Mouse (Mus musculus) v-Abl transformed pro-B cells (cell line): Measurements from ENCODE around the gene Hs3st4.

ENCODE experiments used
- in situ Hi-C, 2 experiments: fragments of 400-800 bp; cut with MboI; formaldehyde crosslinking; loops; one replicate each; pipeline ENCODE4 v1.15.1; 2025; ENCODE audit not compliant: unreplicated experiment in 2 of 2

The Hs3st4 gene

GRCm38 (mm10) chr7:123982461-123983038 lies at the start of gene Hs3st4:
TSS of gene Hs3st4 (plus strand) at chr7:123982869.
- in situ Hi-C loops: no loop called here

DNA sequence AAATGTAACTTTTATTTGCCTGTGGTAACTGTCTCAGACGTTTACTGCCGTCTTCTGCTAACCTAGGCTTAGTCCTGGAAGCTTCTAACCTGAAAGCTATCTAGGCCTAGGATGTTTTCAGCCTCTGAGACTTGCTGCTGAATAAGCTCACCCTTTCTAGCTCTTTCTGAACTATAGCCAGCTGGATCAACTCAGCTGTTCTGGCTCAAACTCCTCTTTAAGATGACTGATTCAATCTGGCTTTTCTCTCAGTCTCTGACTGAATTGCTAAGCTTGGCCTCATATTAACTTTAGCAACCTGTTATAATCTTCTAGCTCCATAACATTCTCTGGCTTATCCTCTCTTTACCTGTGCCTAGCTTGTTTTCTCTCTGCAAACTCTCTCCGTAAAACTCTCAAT lies 35.8 kb upstream of the Hs3st4 start:
- in situ Hi-C loops: no loop called here

- in situ Hi-C loops: no loop called here
These were observed 19.6 kb upstream of the Hs3st4 start for GRCm38 (mm10) chr7:123963021-123963420.

- in situ Hi-C loops: no loop called here
These were observed 18.0 kb upstream of the Hs3st4 start for GRCm38 (mm10) chr7:123964559-123965142.

- in situ Hi-C loops: no loop called here
These were observed 17.2 kb upstream of the Hs3st4 start for GRCm38 (mm10) chr7:123965515-123965914.

GRCm38 (mm10) chr7:123975441-123975840 lies 7.2 kb upstream of the Hs3st4 start:
- in situ Hi-C loops: no loop called here

GRCm38 (mm10) chr7:123981435-123981834 lies 1.2 kb upstream of the Hs3st4 start:
- in situ Hi-C loops: no loop called here

DNA sequence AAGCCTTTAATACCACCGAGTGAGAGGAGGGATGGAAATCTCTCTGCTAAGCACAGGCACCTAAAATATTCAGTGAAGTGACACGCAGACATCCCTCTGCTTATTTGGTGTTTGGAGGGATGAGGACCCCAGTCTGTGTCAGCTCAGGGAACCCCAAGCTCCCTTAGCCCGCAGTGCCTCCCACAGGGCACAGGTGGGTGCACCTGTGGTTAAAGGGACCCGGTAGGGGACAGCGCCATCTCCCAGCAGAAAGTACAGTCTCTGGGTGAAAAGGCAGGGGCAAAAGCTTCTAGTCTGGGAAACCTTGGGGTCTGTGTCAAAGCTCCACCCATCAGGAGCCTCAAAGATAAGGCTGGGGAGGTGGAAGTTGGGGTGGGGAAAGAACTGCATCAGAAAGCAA lies 659 bp upstream of the Hs3st4 start:
- in situ Hi-C loops: no loop called here

DNA sequence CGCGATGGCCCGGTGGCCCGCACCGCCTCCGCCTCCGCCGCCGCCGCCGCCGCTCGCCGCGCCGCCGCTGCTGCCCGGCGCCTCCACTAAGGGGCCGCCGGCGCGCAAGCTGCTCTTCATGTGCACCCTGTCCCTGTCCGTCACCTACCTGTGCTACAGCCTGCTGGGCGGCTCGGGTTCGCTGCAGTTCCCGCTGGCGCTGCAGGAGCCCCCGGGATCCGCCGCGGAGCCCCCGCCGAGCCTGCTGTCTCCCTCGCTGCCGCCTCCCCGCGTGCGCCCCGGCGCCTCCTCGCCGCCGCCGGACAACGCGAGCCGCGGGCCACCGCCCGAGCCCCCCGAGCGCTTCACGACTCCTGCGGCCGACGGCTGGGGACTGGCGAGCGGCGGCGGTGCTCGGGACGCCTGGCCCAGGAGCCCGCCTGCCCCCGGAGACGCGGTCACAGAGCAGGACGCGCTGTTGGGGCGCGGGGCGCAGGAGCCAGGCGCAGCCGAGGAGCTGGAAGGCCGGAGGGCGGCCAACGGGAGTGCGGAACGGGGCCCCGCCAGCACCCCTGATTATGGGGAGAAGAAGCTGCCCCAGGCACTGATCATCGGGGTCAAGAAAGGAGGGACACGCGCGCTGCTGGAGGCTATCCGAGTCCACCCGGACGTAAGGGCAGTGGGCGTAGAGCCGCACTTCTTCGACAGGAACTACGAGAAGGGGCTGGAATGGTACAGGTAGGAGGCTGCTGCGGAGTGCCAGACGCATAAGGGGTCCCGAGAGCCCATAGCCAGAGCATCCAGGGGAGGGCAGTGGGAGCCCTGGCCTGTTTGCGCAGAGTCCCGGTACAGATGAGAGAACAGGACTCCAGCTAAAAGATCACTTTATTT lies 743 bp downstream of the Hs3st4 start:
- in situ Hi-C loops: no loop called here

DNA sequence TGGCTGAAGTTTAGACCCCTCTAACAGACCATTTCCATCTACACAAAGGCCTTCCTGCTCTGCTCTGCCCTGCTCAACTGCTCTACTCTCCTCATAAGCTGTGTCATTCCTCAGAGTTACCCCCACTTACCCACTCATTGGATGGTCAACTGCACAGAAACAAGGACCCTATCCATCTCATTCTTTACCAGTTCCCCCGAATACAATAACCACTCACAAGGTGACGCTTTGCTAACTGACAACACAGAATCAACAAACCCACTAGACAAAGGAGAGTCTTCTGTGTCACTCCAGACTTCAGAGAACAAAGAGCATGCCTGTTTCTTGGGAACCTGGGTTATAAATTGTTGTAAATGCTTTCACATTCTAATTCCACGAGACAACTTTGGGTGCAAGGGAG lies 9.5 kb downstream of the Hs3st4 start:
- in situ Hi-C loops: no loop called here

GRCm38 (mm10) chr7:123997266-123997665 lies 14.6 kb downstream of the Hs3st4 start:
- in situ Hi-C loops: no loop called here

DNA sequence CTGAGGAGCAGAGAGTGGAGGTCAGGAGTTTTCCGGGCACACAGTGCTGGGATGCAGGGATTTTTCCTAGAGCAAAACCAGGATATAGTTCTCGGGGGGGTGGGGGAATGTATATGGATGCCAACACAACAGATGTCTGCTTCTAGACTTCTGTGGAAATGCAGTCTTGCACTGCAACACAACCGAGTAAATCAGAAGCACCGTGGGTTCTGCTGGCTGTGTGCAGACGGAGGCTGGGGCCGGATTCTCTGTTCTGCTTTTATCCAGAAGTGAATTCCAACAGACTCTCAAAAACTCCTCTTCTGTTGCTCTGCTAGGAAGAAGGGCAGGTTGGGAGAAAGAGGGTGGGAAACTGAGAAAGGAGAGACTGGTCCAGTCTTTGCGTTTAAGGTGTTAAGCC lies 15.9 kb downstream of the Hs3st4 start:
- in situ Hi-C loops: no loop called here

DNA sequence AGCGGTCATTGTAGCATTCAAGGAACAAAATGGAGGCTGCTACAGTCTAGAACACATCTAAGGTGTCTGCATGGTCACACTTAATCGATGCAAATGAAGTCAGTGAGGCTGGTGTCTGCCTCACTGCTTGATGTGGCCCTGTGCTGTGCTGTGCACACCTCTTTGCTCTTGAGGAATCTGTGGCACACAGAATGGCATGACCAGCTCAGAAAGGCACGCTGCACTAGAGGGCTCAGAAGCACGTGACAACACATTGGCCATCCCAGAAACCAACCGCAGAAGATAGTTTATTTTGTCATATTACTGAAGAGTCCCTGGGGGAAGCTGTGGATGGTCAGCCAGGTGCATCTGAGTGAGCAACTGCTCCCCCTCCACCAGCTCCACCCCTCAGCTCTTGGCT lies 44.2 kb downstream of the Hs3st4 start:
- in situ Hi-C loops: no loop called here

DNA sequence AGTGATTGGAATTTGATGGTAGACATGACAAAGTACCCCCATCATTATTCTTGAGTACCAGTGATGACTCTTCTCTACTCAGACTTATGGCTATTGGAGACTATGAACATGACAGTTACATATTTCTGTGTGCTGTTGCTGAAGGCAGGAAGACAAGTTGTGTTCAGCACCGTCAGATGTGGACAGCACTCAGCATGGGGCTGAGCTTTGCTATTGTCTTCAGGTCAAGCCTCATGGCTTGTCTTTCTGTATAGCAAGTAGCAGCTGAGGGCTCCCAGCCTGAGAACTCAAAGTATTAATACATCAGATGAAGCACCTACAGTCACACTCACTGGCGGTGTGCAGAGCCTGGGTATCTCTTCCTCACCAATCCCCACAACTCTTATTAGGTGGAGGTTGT lies 49.6 kb downstream of the Hs3st4 start:
- in situ Hi-C loops: no loop called here

- in situ Hi-C loops: no loop called here
These were observed 50.7 kb downstream of the Hs3st4 start for GRCm38 (mm10) chr7:124033332-124033731.

GRCm38 (mm10) chr7:124037281-124037700 lies 54.6 kb downstream of the Hs3st4 start:
- in situ Hi-C loops: no loop called here

GRCm38 (mm10) chr7:124039142-124039541 lies 56.5 kb downstream of the Hs3st4 start:
- in situ Hi-C loops: no loop called here

- in situ Hi-C loops: no loop called here
These were observed 64.7 kb downstream of the Hs3st4 start for GRCm38 (mm10) chr7:124047382-124047781.

DNA sequence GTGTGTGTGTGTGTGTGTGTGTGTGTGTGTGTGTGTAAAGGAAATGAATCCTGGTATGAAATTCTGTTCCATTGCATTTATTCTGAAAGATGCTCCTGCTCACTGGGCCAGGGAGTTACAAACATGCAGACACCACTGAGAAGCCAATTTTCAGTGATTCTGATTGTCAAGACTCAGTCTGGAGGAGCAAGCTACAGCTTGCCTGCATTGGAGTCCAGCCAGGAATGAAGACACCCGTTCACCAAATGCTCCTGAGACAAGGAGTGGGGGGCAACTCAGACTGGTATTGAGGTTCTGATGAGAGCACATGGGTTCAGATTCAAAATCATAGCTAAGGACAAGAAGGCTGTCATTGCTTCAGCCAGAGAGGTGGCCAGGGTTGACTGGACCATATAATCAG lies 66.3 kb downstream of the Hs3st4 start:
- in situ Hi-C loops: no loop called here

DNA sequence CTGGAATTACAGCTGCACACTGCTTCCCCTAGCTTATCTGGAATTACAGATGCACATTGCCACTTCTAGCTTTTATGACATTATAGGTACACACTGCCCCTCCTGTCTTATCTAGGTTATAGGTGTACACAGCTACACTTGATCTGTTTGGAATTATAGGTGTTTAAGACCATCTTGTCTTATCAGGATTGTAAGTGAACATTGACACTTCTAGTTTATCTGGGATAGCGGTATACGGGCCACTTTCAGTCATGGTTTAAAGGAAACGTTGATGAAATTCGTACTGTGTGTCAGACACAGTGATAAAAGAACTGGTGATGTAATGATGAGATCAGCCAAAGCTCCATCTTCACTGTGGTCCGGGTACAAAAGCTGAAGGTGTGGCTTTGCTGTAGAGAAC lies 67.8 kb downstream of the Hs3st4 start:
- in situ Hi-C loops: no loop called here

DNA sequence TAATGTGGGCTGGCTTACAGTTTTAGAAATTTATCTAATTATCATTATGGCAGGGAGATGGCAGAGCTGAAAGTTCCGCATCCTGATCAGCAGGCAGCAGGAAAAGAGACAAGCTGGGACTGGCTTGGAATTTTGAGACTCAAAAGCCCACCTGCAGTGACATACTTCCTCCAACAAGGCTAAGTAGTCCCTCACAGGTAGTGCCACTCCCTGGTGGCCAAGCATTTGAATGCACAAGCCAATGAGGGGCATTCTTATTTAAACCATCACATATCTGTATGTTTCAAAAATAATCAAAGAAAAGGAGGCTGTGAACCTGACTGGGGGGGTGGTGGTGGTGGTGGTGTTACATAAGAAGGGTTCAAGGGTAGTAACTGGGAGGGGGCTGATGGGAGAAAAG lies 101.1 kb downstream of the Hs3st4 start:
- in situ Hi-C loops: no loop called here

DNA sequence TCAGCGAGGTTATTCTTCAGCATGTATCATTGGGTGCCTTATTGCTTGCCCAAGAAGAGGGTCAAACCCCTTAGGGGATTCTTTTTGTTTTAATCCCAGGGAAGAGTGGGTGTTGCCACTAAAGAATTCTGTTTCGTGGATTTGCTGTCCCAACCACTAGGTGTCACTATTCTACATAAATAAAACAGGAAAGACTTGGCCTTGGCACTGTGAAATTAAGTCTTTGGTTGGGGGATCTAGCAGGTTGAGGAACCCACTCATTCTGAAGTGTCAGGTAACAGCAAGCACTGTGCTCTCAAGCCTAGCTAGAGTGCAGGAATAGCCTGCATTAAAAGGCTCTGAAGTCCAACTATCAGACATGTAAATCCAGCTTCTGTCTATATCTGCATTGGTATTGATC lies 146.3 kb downstream of the Hs3st4 start:
- in situ Hi-C loops: loop anchor here in 1 of 2 experiments (10.0 kb wide), 1 partner anchor 1266 kb away; no protein-coding TSS in a partner anchor
